Mouse (Mus musculus) thymus, adult 2 months (tissue): ENCODE results near the gene Ccdc33. TPM values are rescaled to one million over a fixed set of nuclear protein-coding genes. Genes with fewer than 3 reads are reported as not detected.

Experiments
- DNase-seq: peaks from one replicate; pipeline ENCODE4 v3.0.0; 2021
- H3K27ac ChIP-seq: fragments of 200-500 bp; 2 replicates; pipeline ENCODE4 v1.5.1; 2012; ENCODE audit warnings: low read length, control low read depth; ENCODE audit not compliant: control insufficient read depth, insufficient read depth
- H3K27me3 ChIP-seq: fragments of 200-500 bp; 2 replicates; pipeline ENCODE4 v1.6.1; 2012; ENCODE audit warnings: mild to moderate bottlenecking, low read length, moderate library complexity, mixed read lengths; ENCODE audit not compliant: control insufficient read depth, insufficient read depth
- H3K36me3 ChIP-seq: fragments of 200-500 bp; 2 replicates; pipeline ENCODE4 v1.6.1; 2012; ENCODE audit warnings: mild to moderate bottlenecking, low read length, moderate library complexity; ENCODE audit not compliant: control insufficient read depth, insufficient read depth
- H3K4me1 ChIP-seq: fragments of 200-500 bp; replicated peaks from 2 replicates; pipeline ENCODE4 v1.6.1; 2012; ENCODE audit warnings: low read length; ENCODE audit not compliant: control insufficient read depth, insufficient read depth
- H3K4me3 ChIP-seq: fragments of 200-500 bp; 2 replicates; pipeline ENCODE4 v1.5.1; 2012; ENCODE audit warnings: mild to moderate bottlenecking, low read length, control low read depth, moderate library complexity; ENCODE audit not compliant: control insufficient read depth, insufficient read depth
- CTCF ChIP-seq: fragments of 200-500 bp; IDR thresholded peaks from 2 replicates; pipeline ENCODE4 v1.5.1; 2012; ENCODE audit warnings: mild to moderate bottlenecking, control low read depth, low read length, moderate library complexity, borderline replicate concordance; ENCODE audit not compliant: control insufficient read depth, poor library complexity, insufficient read depth; ENCODE audit errors: extremely low read depth
- POLR2A ChIP-seq: fragments of 200-500 bp; IDR thresholded peaks from 2 replicates; pipeline ENCODE4 v1.6.1; 2012; ENCODE audit warnings: mild to moderate bottlenecking, low read length, control low read depth, moderate library complexity; ENCODE audit not compliant: control insufficient read depth, poor library complexity, insufficient read depth; ENCODE audit errors: extremely low read depth
- WGBS: fragments of 180-500 bp; shearing (Covaris S2); methylation state at CpG from one replicate; pipeline ENCODE4 v1.1.7; 2018; 5-methylcytosine and 5-hydroxymethylcytosine counted together
- polyA plus RNA-seq: library from polyadenylated mRNA; depleted of rRNA; stranded (reverse); fragments of >200 nt; gene quantifications from 2 replicates; pipeline ENCODE4 v1.2.3, GENCODE M21; 2012

Ccdc33 gene
- polyA plus RNA-seq, 1 experiment = 1.2 TPM

- H3K36me3 ChIP-seq = no peaks in the 10 kb centered on the region
- H3K4me1 ChIP-seq = peaks cover 5% of the 10 kb centered on the region; the same call in 1 of the 2 replicates
- WGBS = 90% methylated on average over 2 of the region's 2 CpGs
- DNase-seq = no peak
- no peaks in the 10 kb centered on the region for H3K27me3 ChIP-seq
- H3K4me3 ChIP-seq = no peak overlapping the region
- no peak overlapping the region for H3K27ac ChIP-seq
- TF ChIP-seq POLR2A (no peak), CTCF (no peak)
Measured at GRCm38 (mm10) chr9:58012486-58012885, 106.1 kb downstream of the Ccdc33 start.

GRCm38 (mm10) chr9:58011552-58011951 lies 107.1 kb downstream of the Ccdc33 start:
- WGBS = 94% methylated on average over 8 of the region's 8 CpGs

GRCm38 (mm10) chr9:58011027-58011426 lies 107.6 kb downstream of the Ccdc33 start:
- 90% methylated on average over 7 of the region's 7 CpGs for WGBS
- H3K27me3 ChIP-seq = no peaks in the 10 kb centered on the region
- TF ChIP-seq POLR2A (no peak), CTCF (no peak)
- no peak overlapping the region for H3K4me3 ChIP-seq
- DNase-seq = no peak
- H3K36me3 ChIP-seq = no peaks in the 10 kb centered on the region
- no peak overlapping the region for H3K27ac ChIP-seq
- H3K4me1 ChIP-seq = peaks cover 9% of the 10 kb centered on the region

More at GRCm38 (mm10) chr9:58011552-58011951, 107.1 kb downstream of the Ccdc33 start:
- no peak overlapping the region for H3K4me3 ChIP-seq
- TF ChIP-seq CTCF (no peak), POLR2A (no peak)
- no peak for DNase-seq
- no peak overlapping the region for H3K27ac ChIP-seq
- no peaks in the 10 kb centered on the region for H3K27me3 ChIP-seq
- H3K36me3 ChIP-seq = no peaks in the 10 kb centered on the region
- peaks cover 5% of the 10 kb centered on the region; the same call in 1 of the 2 replicates for H3K4me1 ChIP-seq

GRCm38 (mm10) chr9:58009588-58009987 lies 109.0 kb downstream of the Ccdc33 start:
- no peaks in the 10 kb centered on the region for H3K27me3 ChIP-seq
- DNase-seq = no peak
- no peaks in the 10 kb centered on the region for H3K36me3 ChIP-seq
- TF ChIP-seq POLR2A (no peak), CTCF (no peak)
- peaks cover 9% of the 10 kb centered on the region for H3K4me1 ChIP-seq
- 77% methylated on average over 3 of the region's 3 CpGs for WGBS
- H3K27ac ChIP-seq = no peak overlapping the region
- H3K4me3 ChIP-seq = no peak overlapping the region

GRCm38 (mm10) chr9:58009015-58009362 lies 109.6 kb downstream of the Ccdc33 start:
- 83% methylated on average over 6 of the region's 6 CpGs for WGBS
- Histone ChIP-seq H3K4me3 (no peak overlapping the region), H3K4me1 (peaks cover 9% of the 10 kb centered on the region), H3K27me3 (no peaks in the 10 kb centered on the region), H3K27ac (no peak overlapping the region), H3K36me3 (no peaks in the 10 kb centered on the region)
- DNase-seq = no peak
- TF ChIP-seq POLR2A (no peak), CTCF (no peak)

GRCm38 (mm10) chr9:58008336-58009014 lies 110.1 kb downstream of the Ccdc33 start:
- DNase-seq = no peak
- WGBS = 96% methylated on average over 12 of the region's 12 CpGs
- Histone ChIP-seq H3K4me3 (no peak overlapping the region), H3K36me3 (no peaks in the 10 kb centered on the region), H3K27me3 (no peaks in the 10 kb centered on the region), H3K27ac (no peak overlapping the region), H3K4me1 (peaks cover 9% of the 10 kb centered on the region)
- no peak for TF ChIP-seq POLR2A
- TF ChIP-seq CTCF = no peak
